9 mouse cellular contexts compared by ENCODE assay signal in genomic region chr11:104624791-104625391, GRCm38 (mm10). TPM values are rescaled to one million over a fixed set of nuclear protein-coding genes. Genes with fewer than 3 reads are reported as not detected.
A peak's percentile ranks its signal among the peaks of the same experiment; 100 is the strongest.
DNase-seq lines count a peak whose midpoint lies in the region; ATAC-seq and TF ChIP-seq lines count a peak whose summit lies in the region.
"Had no signal": no experiment of that assay in that cellular context is flagged by ENCODE, and none has a peak within 500 bp of the region (broad histone marks: within the 10 kb centered on the region; RNA-seq: fewer than 3 reads in every experiment).

No protein-coding gene starts in this region.

- no peak overlapping the region for H3K27ac ChIP-seq in kidney, adult 2 months (ENCODE audit: insufficient read depth, low read depth, low read length)
- H3K27ac ChIP-seq: midbrain, embryonic 12.5 days had no signal

- DNase-seq in kidney, adult 2 months = peak; percentile 37
- DNase-seq in kidney, adult 11 months = no peak
- DNase-seq in brain, adult 2 months (ENCODE audit: low read depth, low spot score) = peak; percentile 75
- peak; percentile 56 to 74 for DNase-seq in kidney, postnatal 4 days
- peak; percentile 63 for DNase-seq in testis, postnatal 14 days (ENCODE audit: low spot score)
- no peak for DNase-seq in layer of hippocampus, adult 11-12 months (ENCODE audit: low spot score)
- DNase-seq in frontal cortex, postnatal 14 days (ENCODE audit: low spot score in 2 of 2) = no peak

- H3K36me3 ChIP-seq in kidney, adult 2 months (ENCODE audit: control insufficient read depth, insufficient read depth, low read length) = no peaks in the 10 kb centered on the region
- H3K36me3 ChIP-seq: midbrain, embryonic 12.5 days had no signal

- TF ChIP-seq CTCF in kidney, adult 2 months (conservative IDR thresholded peaks at IDR 0.05; ENCODE audit: insufficient read depth, insufficient read length, low read depth, low read length) = no peak

- H3K27me3 ChIP-seq in kidney, adult 2 months (replicated peaks; ENCODE audit: control insufficient read depth, insufficient read depth, low read length) = no peaks in the 10 kb centered on the region
- H3K27me3 ChIP-seq: midbrain, embryonic 12.5 days had no signal

- H3K4me3 ChIP-seq in kidney, adult 2 months (ENCODE audit: insufficient read depth, low read depth, low read length) = no peak overlapping the region
- H3K4me3 ChIP-seq: midbrain, embryonic 12.5 days had no signal

- WGBS in kidney, adult 2 months = 49% methylated on average over 6 of the region's 6 CpGs

- ATAC-seq in granulocyte monocyte progenitor cell, adult 5-6 weeks (replicated peaks; ENCODE audit: poor library complexity, severe bottlenecking) = peak; percentile 17; the same call in 1 of the 2 replicates

- TF ChIP-seq POLR2A in kidney, adult 2 months (IDR thresholded peaks at IDR 0.05; ENCODE audit: low read depth, low read length) = no peak

- peaks cover 3% of the 10 kb centered on the region; the same call in 1 of the 2 replicates for H3K4me1 ChIP-seq in kidney, adult 2 months (ENCODE audit: control insufficient read depth, insufficient read depth, low read length)
- H3K4me1 ChIP-seq: midbrain, embryonic 12.5 days had no signal

RNA-seq across cellular contexts. Expression of gene Itgb3, which starts 17.1 kb away (rescaled TPM):
- polyA plus RNA-seq in kidney, adult 2 months (2012; rRNA removed) = 0.99 and 1.3 TPM in 2 replicates
- total RNA-seq in granulocyte monocyte progenitor cell, adult 5-6 weeks (2014; fragmentation: Nextera tagmentation) = 1.9 and 3.9 TPM in 2 replicates
- total RNA-seq in granulocyte monocyte progenitor cell, adult 5-6 weeks (2017) = 5.5 and 7.2 TPM in 2 replicates

Comparison
In these comparisons a context has a peak if more than half of its experiments do, and no peak if none do; other contexts are left out.
1. DNase-seq: peak in kidney, adult 2 months (single experiment), brain, adult 2 months (single experiment), kidney, postnatal 4 days (2 of 2) and testis, postnatal 14 days (single experiment); none in kidney, adult 11 months (single experiment), layer of hippocampus, adult 11-12 months (single experiment) and frontal cortex, postnatal 14 days (0 of 2).